Mouse (Mus musculus) heart, postnatal 4 days (tissue): ENCODE measurements around the gene Tbl2. TPM values are rescaled to one million over a fixed set of nuclear protein-coding genes. Genes with fewer than 3 reads are reported as not detected.
A peak's percentile ranks its signal among the peaks of the same experiment; 100 is the strongest.

Experiments used
- DNase-seq: peaks from one replicate; pipeline ENCODE4 v3.0.0; 2021
- total RNA-seq, 2 experiments: library from RNA; stranded (reverse); gene quantifications; 2 replicates each; pipeline ENCODE4 v1.2.3; 2021

The Tbl2 gene
- total RNA-seq, result 10 to 100 TPM; 15.8 to 18.4 TPM

GRCm38 (mm10) chr5:135149053-135149819 lies at the start of gene Tbl2:
Tbl2 (plus strand) TSS chr5:135149657.
- DNase-seq, result peak; percentile 99

- no peak for DNase-seq
These were observed 48.5 kb upstream of the Tbl2 start for GRCm38 (mm10) chr5:135100981-135101380.

- peak; percentile 27 for DNase-seq
These were observed 45.3 kb upstream of the Tbl2 start for GRCm38 (mm10) chr5:135103999-135104660.

- peak; percentile 84 for DNase-seq
These were observed 42.6 kb upstream of the Tbl2 start for GRCm38 (mm10) chr5:135106758-135107256.

GRCm38 (mm10) chr5:135107521-135108501 lies 41.6 kb upstream of the Tbl2 start:
- DNase-seq, result peak; percentile 76

GRCm38 (mm10) chr5:135109017-135109416 lies 40.4 kb upstream of the Tbl2 start:
- DNase-seq, result no peak

GRCm38 (mm10) chr5:135109426-135109825 lies 40.0 kb upstream of the Tbl2 start:
- DNase-seq, result no peak

GRCm38 (mm10) chr5:135109976-135110375 lies 39.5 kb upstream of the Tbl2 start:
- DNase-seq, result no peak

- no peak for DNase-seq
These were observed 35.7 kb upstream of the Tbl2 start for GRCm38 (mm10) chr5:135113782-135114181.

- DNase-seq, result no peak
These were observed 34.2 kb upstream of the Tbl2 start for GRCm38 (mm10) chr5:135115241-135115640.

- DNase-seq, result peak; percentile 75
These were observed 30.8 kb upstream of the Tbl2 start for GRCm38 (mm10) chr5:135118589-135119081.

- DNase-seq, result no peak
These were observed 28.7 kb upstream of the Tbl2 start for GRCm38 (mm10) chr5:135120753-135121152.

GRCm38 (mm10) chr5:135126121-135126520 lies 23.3 kb upstream of the Tbl2 start:
- no peak for DNase-seq

- no peak for DNase-seq
These were observed 21.8 kb upstream of the Tbl2 start for GRCm38 (mm10) chr5:135127669-135128068.

GRCm38 (mm10) chr5:135129747-135130146 lies 19.7 kb upstream of the Tbl2 start:
- DNase-seq, result no peak

- no peak for DNase-seq
These were observed 15.6 kb upstream of the Tbl2 start for GRCm38 (mm10) chr5:135133736-135134405.

- DNase-seq, result peak; percentile 53
These were observed 14.9 kb upstream of the Tbl2 start for GRCm38 (mm10) chr5:135134534-135134933.

GRCm38 (mm10) chr5:135139881-135140280 lies 9.6 kb upstream of the Tbl2 start:
- no peak for DNase-seq

GRCm38 (mm10) chr5:135144469-135144868 lies 5.0 kb upstream of the Tbl2 start:
- no peak for DNase-seq

- DNase-seq, result no peak
These were observed 3.9 kb upstream of the Tbl2 start for GRCm38 (mm10) chr5:135145532-135145931.

- no peak for DNase-seq
These were observed 3.5 kb upstream of the Tbl2 start for GRCm38 (mm10) chr5:135145955-135146354.

GRCm38 (mm10) chr5:135148715-135149052 lies 773 bp upstream of the Tbl2 start:
- no peak for DNase-seq
